Mouse (Mus musculus): ENCODE measurements at regions not wholly inside any gene's neighbourhood (a gene's known extent, or its start where the extent isn't known, plus 50 kb on each side); places are given as distances from the start of the nearest gene placed in this dataset.

- no peak for DNase-seq (ENCODE audit: low spot score)
Measured at GRCm38 (mm10) chr9:40617676-40618062, 52.7 kb upstream of the Gm21915 start.

GRCm38 (mm10) chr9:40617036-40617675 lies 53.3 kb upstream of the Gm21915 start:
- no peak for DNase-seq (ENCODE audit: low spot score)

- peak; percentile 71 for DNase-seq (ENCODE audit: low spot score)
Measured at GRCm38 (mm10) chr9:40616426-40617035, 53.9 kb upstream of the Gm21915 start.

DNA sequence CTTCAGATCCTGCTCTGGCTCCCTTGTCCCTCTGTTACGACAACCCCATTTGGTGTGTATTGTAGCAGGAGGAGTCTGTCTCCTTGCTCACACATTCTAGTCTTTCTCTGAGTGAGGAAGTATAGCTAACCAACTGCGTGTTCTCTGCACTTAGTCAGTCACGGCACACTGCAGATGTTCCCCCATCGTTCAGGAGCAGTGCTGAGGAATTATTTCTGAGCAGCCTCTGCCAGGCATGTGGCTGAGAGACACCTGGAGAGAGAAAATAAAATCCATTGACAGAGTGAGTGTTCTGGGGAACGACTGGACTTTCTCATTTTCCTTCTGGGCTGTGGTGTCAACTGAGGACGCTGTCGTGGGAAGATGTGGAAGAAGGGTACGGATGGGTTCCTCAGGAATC lies 54.5 kb upstream of the Gm21915 start:
- no peak for DNase-seq (ENCODE audit: low spot score)

DNA sequence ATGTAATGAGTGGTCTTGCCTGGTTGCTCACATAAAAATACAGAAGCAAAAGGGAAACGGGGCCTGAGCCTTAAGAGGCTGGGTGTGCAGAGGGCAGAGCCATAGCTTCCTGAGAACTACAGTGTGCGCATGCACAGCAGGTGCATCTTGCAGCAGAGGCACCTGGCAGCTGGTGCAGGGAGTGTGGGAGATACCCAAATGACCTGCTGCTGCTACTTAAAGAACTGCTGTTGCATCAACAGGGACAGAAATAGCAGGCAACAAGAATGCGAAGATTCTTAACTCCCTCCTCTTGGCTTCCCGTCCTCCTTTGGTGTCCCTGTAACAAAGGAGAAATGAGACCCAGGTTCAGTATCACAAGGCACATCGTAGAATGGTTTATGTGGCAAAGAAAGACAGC lies 56.3 kb upstream of the Gm21915 start:
- no peak for DNase-seq (ENCODE audit: low spot score)

GRCm38 (mm10) chr9:40613182-40613581 lies 57.2 kb upstream of the Gm21915 start:
- no peak for DNase-seq (ENCODE audit: low spot score)

GRCm38 (mm10) chr9:40612755-40613154 lies 57.7 kb upstream of the Gm21915 start:
- no peak for DNase-seq (ENCODE audit: low spot score)

DNA sequence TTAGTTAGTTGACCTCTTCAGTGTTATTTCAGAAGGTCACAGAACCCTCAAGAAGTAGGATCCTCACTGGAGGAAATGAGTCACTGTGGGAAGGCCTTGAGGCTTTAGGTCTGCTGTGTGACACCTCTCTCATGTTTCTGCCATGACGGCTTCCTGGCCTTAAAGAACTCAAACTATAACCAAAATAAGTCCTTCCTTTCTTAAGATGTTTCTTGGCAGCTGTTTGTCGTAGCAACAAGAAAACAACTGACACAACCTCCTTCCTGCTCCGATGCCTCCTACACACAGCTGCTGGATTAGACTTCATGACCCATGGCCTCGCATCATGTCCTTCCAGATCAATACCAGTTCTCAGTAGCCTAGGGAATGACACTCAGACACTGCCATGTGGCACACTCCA lies 58.1 kb upstream of the Gm21915 start:
- no peak for DNase-seq (ENCODE audit: low spot score)

DNA sequence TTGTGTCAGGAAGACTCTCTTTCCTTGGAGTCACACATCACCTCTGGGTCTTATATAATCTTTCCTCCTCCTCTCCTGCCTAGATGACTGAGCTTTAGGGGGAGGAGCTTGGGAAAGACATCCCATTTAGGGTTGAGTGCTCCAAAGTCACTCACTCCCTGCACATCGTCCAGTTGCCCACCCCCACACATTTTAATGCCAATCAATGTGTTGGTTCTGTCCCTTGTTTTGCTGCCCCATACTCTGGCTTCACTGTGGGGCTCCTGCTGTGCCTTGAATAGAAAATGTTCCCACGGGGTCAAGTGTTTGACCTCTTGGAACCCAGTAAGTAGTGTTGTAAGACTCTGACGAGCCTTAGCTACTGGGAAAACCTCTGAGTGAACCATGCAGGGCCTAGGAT lies 58.8 kb upstream of the Gm21915 start:
- no peak for DNase-seq (ENCODE audit: low spot score)

DNA sequence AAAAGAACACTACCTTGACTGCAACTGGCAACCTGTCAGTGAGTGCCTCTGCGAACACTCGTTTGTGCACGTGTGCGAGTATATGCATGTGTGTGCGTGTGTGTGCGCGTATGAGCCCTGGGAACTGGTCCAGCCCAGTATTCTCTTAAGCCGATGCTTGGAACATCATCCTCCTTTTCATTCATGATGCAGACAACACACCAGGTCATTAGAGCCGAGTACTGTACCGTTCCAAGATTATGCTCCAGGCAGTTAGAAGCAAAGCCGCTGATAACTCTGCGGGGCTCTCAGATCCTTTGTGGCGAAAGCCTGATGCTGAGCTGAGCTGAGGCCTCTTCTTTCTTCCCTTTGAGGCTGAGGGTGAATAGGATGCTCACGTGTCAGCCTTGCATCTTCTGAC lies 61.8 kb upstream of the Gm21915 start:
- DNase-seq (ENCODE audit: low spot score) = no peak

DNA sequence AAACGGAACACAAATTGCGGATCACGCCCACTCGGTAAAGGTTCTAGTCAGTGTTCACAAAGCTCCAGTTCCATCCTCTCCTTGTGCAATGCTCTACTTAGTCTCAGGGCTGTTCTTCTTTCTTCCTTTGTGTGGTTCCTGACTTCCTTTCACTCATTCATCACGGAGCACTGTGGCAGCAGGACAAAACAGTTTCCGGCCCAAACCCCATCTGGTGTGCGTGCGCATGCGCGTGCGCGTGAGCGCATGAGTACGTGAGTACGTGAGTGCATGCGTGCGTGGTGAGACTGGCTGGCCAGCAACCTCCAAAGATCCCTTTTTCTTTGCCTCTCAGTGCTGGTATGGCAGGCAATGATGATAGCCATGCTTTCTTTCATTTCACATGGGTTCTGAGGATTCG lies 62.5 kb upstream of the Gm21915 start:
- peak; percentile 17 for DNase-seq (ENCODE audit: low spot score)

DNA sequence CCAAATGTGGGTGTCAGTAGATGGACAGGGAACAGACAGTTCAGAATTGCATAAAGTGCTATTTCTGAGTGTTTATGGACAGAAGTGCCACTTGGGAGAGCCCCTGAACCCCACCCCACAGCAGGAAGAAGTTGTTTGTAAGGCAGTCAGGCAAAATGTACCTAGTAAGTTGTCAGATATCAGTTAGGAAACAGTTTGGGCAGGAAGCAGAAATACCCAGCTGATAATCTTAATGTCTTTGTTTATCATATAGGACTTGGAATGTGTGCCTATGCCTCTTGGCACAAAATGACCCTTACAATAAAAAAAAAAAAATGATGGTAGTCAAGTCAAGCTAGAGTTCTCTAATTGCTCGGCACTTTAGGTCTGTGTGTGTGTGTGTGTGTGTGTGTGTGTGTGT lies 66.9 kb upstream of the Gm21915 start:
- no peak for DNase-seq (ENCODE audit: low spot score)

- DNase-seq (ENCODE audit: low spot score) = no peak
Measured at GRCm38 (mm10) chr9:40598431-40598831, 67.2 kb upstream of the Gramd1b start.

GRCm38 (mm10) chr9:40587421-40587820 lies 56.2 kb upstream of the Gramd1b start:
- no peak for DNase-seq (ENCODE audit: low spot score)

DNA sequence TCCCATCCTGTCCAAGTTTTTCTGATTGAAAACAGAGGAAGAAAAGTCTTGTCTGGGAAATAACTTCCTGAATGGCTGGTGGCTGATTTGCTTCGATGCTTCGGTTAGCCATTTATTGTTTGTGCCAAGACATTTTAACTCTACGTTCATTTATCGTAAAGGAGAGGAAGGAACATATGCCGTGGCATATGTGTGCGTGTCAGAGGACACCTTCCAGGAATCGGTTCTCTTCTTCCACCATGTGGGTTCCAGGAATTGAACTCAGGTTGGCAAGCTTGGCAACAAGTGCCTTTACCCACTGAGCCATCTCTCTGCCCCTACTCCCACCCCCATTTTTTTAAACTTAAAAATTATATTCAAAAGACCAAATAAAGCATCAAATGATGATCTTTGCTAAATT lies 55.4 kb upstream of the Gramd1b start:
- no peak for DNase-seq (ENCODE audit: low spot score)

DNA sequence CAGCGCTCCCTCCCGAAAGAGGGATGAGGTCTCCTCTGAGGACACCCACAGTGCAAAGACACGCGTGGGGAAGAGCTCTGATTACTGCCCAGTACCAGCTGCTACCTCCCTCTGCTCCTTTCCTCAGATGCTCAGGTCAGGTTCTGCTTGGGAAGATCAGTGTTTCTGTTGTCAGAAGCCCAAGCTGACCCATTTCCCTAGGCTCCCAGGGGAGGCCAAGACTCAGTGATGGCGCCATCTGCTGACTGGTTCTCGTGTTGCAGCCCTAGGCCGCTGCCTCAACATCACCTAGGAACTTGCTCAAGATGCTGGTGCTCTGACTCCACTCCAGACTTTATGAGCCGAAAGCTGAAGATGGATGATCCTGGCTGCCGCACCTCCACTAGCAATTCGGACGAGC lies 52.4 kb upstream of the Gramd1b start:
- DNase-seq (ENCODE audit: low spot score) = peak; percentile 54

GRCm38 (mm10) chr9:40581854-40582253 lies 50.7 kb upstream of the Gramd1b start:
- DNase-seq (ENCODE audit: low spot score) = peak; percentile 3
